Mouse (Mus musculus): ENCODE data around the gene B4galt5.
A peak's percentile ranks its signal among the peaks of the same experiment; 100 is the strongest.

Gene B4galt5

GRCm38 (mm10) chr2:167304651-167305381, 44.2 kb downstream of the B4galt5 start:
- no peak for DNase-seq (ENCODE audit: low spot score)

DNA sequence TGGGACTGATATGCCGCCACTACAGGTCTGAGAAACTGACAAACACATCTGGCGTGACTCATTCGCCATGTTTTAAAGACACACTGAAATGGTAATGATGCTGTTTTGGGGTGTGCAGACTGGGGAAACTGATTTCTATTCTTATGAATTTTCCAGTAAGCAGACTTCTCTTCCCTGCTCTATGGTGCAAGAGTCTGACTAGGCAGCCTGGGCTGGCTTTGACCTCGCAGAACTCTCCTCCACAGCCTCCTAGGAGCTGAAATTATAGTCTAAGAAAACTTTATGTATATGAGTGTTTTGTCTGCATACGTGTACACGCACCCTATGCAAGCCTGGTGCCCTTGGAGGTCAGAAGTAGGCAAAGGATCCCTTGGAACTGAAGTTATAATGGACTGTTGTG, 45.2 kb downstream of the B4galt5 start:
- DNase-seq (ENCODE audit: low spot score), result no peak

DNA sequence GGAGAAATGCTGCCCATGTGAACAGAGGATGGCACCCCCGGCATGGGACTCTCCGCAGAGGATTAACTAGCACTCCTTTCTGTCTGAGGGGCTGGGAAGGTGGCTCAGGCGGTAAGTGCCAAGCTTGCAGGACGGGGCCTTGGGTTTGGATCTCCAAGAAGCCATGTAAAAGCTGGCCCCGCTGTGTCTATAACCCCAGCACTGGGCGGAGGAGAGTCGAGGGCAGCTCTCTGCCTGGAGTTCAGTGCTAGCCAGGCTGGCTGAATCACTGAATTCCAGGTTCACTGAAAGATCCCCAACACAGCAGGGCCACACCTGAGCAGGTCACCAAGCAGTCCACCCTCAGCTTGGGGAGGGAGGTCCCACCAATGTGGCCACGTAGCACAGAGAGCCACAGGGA, 45.8 kb downstream of the B4galt5 start:
- DNase-seq (ENCODE audit: low spot score), result no peak

DNA sequence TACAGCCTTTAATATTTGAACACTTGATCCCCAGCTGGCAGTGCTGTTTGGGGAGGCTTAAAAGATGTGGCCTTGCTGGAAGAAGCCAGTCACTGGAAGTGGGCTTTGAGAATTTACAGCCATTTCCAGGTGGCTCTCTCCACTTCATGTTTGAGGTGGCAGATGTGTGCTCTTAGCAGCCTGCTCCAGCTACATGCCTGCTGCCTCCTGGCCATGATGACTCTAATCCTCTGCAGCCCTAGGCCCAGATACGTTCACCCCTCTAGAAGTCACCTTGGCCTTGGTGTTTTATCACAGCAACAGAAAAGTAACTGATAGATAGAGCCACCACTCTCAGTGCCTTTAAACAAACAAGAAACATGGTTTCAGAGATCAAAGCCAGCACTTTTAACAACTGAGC, 46.3 kb downstream of the B4galt5 start:
- DNase-seq (ENCODE audit: low spot score), result no peak

DNA sequence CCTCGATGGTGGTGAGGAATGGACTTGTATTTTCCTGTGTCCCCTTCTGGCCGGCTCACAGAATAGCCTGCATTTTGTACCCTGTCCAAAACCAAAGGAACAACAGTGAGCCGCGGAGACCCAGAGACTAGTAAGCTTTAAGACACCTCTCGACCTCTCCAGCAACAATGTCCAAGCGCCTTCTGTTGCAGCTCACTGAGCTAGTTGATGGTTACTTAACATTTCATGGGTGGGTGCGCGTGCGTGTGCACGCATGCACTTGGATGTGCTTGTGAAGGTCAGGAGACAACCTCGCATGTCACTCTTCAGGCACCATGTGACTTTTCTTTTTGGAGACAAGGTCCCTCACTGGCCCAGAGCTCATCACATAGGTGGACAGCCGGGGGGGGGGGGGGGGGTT, 47.0 kb downstream of the B4galt5 start:
- no peak for DNase-seq (ENCODE audit: low spot score)

DNA sequence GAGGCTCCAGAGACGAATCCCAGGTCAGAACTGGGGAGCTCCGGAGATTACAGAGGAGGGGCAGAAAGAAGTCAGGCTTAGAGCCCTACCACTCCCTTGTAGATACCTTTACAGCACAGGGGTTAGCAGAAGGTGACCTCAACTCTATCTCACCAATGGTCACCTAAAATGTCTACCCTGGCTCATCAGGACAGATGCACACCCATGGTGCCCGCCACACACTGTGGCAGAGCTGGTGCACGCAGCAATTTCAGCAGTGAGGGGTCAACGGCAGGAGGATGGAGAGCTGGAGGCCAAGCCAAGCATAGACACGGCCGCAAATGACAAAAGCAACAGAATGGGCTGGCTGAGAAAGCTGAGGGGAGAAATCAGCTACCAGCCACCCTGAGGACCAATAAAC, 47.4 kb downstream of the B4galt5 start:
- no peak for DNase-seq (ENCODE audit: low spot score)

DNA sequence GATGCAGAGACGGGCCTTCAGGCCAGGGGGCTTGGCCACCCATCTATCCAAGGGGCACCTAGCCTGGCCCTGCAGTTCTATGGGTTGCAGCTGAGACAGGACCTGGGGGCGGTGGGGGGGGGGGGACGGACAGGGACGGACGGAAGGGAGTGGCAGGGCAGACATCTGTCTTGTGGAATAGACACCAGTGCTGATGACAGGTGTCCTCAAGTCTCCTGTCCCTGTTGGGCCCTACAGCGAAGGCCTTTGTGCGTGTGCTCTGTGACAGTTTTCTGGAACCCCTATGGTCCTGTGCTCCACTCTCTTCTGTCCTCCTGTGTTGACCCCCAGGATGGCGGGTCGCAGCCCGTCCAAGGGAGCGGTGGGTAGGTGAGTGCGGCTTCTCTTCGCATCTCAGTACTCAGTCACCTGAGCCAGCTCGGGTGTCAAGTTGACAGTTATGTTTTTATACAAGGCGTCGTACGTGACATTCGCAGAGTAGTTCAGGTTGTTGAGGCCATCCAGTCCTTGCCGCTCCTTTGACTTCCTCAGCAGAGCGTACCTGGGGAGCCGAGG, 48.0 kb downstream of the B4galt5 start:
- no peak for DNase-seq (ENCODE audit: low spot score)

DNA sequence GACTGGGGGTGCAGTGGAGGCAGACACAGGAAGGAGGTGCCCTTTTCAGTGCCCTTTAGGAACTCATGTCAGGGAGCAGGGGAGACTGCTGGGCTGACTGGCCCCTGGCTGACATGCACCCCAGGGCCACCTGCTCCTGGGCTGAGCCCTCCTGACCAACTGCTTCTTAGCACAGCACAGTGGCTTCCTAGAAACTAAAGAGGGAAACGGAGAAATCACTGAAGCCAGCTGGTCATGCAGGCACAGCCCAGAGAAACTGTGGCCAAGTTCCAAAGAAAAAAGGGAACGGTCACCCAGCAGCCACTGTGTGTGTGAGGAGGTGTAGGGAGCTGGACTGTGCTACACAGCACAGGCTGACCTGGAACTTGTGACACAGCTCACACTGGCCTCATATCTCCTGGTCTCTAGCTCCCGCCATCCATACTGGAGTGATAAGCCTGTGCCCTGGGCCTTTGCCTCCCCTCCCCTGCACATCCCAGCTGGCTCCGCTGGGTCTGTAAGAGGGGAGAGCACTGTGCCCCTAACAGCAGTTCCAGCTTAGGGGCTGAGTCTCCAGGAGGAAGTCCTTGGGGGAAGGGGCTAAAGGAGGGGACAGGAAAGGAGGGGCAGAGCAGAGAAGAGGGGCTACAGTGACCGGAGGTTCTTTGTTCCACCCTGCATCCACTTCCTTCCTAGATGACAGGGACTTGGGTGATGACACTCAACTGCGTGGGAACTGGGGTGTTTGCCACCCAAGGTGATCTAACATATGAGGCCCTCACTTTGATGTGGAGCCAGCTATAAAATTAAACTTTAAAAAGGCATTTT, 48.9 kb downstream of the B4galt5 start:
- no peak for DNase-seq (ENCODE audit: low spot score)

DNA sequence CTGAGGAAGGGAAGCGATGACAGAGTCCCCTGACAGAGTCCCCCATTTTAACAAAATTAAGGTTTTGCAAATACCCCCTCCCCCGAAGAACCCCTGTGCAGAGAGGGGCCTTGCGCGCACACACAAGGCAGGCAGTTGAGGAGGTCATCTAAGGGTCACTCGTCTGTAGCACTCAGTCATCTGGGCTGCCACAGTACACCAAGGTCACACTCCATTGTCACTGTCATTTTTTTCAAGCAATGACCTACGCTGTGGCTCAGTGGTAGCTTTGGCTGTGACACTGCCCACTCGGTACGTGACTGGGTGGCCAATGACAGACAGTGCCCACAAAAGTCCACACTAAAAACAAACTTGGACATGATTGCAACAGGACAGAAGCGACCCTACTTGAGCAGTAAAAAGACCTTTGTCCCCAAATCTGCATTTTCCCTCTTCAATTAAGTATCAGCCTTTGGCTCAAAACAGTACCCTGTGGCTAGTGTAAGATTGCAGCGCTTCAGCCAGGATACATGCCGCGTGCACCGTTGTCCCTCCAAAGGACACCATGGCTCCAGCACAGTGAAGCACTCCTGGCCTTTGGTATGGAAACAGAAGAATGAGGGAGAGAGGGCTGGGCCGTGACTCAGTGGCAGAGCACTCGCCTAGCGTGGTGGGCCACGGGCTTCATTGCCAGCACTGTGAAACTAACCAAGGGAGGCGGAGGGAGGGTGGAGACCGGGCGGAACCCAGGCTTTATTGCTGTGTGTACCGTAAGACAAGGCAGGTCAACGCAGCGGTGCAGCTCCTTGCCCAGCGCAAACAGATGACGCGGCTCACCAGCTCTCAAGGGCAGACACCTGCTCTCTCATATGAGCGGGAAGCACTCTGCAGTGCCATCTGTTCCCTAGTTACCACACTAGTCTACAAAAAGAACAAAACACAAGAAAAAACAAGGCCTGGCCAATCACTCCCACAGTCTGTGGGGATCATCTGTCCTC, 50.0 kb downstream of the B4galt5 start:
- no peak for DNase-seq (ENCODE audit: low spot score)

- DNase-seq (ENCODE audit: low spot score), result no peak
These were observed 51.0 kb downstream of the B4galt5 start for GRCm38 (mm10) chr2:167297985-167298384.

DNA sequence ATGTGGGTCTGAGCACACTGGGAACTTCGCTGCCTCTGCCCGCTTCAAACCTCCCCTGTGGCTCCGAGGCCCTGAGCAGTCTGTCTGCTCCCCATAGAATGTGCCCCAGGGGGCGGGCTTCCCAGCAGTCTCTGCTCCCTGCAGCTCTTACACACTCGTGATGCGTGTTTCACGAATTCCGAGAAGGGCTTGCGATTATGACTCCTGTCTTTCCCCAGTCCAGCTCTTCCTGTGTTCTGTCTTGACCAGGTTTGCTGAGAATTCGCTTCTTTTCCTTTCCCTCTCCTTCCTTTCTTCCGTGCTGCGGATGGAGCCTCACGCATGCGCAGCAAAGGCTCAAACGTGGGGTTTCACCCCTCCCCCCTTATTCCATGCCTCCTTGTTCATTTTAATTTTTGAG, 54.1 kb downstream of the B4galt5 start:
- no peak for DNase-seq (ENCODE audit: low spot score)

GRCm38 (mm10) chr2:167294216-167294615, 54.8 kb downstream of the B4galt5 start:
- DNase-seq (ENCODE audit: low spot score), result no peak

DNA sequence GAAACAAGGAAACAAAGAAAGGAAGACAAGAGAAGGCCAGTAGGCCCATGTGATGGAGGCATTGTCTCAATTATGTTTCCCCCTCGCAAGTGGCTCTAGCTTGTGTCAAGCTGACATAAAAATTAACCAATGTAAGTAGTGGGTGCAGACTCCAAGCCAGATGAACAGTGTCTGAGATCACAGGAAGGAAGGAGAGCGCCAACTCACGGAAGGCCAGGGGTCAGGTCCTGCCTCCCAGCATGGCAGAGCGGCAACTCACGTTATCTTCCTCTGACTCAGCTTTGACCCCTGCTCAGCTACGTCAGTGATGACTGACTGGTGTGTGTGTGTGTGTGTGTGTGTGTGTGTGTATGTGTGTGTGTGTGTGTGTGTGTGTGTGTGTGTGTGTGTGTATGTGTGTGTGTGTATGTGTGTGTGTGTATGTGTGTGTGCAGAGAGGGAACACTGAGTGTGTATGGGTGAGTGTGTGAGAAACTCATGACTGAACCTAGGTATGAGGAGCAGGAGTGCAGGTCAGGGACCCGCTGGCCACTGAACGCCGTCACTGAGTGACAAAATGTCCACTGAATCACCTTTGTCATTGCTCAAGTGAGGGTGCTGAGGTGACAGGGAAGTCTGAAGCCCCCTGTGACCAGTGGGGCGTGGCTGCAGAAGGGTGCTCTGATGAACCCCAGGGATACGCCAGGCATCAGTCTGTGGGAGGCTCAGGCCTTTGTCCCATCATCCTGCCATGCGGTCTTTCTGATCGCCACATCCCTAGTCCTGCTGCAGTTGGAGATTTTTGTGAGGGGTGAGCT, 55.5 kb downstream of the B4galt5 start:
- peak; percentile 68 for DNase-seq (ENCODE audit: low spot score)

DNA sequence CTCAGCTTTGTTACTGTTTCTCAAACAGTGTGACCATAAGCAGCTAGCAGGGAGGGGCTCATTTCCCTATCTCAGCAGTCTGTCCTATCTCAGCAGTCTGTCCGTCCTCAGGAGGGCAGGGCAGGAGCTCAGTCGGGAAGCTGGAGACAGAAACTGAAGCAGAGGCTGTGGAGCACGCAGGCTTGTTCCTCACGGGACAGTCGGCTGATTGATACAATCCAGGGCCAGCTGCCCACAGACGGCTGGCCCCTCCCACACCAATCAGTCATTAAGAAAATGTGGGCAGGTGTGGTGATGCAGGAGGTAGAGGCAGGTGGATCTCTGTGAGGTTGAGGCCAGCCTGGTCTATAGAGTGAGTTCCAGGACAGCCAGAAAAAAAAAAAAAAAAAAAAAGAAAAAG, 56.1 kb downstream of the B4galt5 start:
- peak; percentile 38 for DNase-seq (ENCODE audit: low spot score)

GRCm38 (mm10) chr2:167292151-167292591, 56.8 kb downstream of the B4galt5 start:
- DNase-seq (ENCODE audit: low spot score), result peak; percentile 29

DNA sequence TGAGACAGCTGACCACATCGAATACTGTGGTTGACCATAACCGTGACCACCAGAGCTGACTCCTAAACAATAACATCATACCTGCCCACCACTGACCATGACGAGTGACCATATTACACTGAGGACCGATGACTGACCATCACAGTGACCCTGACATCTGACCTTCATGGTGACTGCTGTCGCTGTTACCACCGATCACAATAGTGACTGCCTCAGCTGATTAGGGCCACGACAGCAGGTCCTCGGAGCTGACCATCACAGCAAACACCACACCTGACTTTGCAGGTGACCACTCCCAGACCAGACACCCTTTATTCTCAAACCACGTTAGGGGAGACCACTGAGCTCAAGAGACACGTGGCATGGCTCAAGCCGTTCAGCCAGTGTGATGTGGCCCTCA, 57.3 kb downstream of the B4galt5 start:
- no peak for DNase-seq (ENCODE audit: low spot score)

DNA sequence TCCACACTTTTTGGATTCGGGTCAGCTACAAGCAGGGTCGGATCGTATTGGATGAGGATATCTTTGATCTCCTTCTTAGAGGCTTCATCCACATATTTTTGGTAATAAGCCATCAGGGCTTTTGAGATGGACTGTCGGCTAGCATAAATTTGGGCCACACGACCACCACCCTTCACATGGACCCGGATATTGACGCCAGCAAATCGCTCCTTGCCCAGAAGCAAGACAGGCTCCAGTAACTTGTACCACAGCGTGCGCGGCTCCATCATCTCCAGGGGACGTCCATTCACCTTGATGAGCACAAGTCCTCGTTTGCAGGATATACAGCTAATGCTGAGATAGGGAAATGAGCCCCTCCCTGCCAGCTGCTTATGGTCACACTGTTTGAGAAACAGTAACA, 67.5 kb downstream of the B4galt5 start:
- no peak for DNase-seq (ENCODE audit: low spot score)

DNA sequence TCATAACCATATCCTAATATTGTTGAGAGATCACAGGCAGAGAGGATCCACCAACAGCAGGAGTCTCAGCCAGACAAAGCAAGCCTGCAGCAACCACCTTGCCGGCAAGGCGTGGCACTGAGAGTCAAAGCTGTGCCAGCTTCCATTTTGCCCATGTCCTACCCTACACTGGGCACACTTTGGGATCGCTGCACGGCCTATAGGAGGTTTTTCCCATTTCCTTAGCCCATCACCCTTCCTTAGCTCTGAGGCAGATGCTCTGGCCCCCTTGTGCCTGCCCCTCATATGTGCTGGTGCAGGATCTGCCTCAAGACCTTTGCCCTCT, 68.0 kb downstream of the B4galt5 start:
- no peak for DNase-seq (ENCODE audit: low spot score)

GRCm38 (mm10) chr2:167280090-167280985, 68.6 kb downstream of the B4galt5 start:
- DNase-seq (ENCODE audit: low spot score), result peak; percentile 85

Measured in embryo, embryonic 10.5 days (tissue).